9 mouse cellular contexts compared by ENCODE assay signal in genomic region chr7:112012102-112012501, GRCm38 (mm10). TPM values are rescaled to one million over a fixed set of nuclear protein-coding genes. Genes with fewer than 3 reads are reported as not detected.
DNase-seq lines count a peak whose midpoint lies in the region; ATAC-seq lines count a peak whose summit lies in the region.
"Had no signal": no experiment of that assay in that cellular context is flagged by ENCODE, and none has a peak within 500 bp of the region (broad histone marks: within the 10 kb centered on the region; RNA-seq: fewer than 3 reads in every experiment).

No protein-coding gene starts in this region.

- H3K4me2 ChIP-seq in kidney, embryonic 14.5 days (replicated peaks; ENCODE audit: low read depth, low read length): no peak overlapping the region
- H3K4me2 ChIP-seq in lung, embryonic 16.5 days (ENCODE audit: low read depth, low read length): no peak overlapping the region
- H3K4me2 ChIP-seq in liver, embryonic 11.5 days: no peak overlapping the region
- H3K4me2 ChIP-seq: neural tube, embryonic 13.5 days had no signal

- no peaks in the 10 kb centered on the region for H3K36me3 ChIP-seq in kidney, embryonic 14.5 days (ENCODE audit: control insufficient read depth, insufficient read depth, low read length)
- no peaks in the 10 kb centered on the region for H3K36me3 ChIP-seq in lung, embryonic 16.5 days (ENCODE audit: control insufficient read depth, insufficient read depth, low read length)
- no peaks in the 10 kb centered on the region for H3K36me3 ChIP-seq in liver, embryonic 11.5 days (ENCODE audit: control insufficient read depth, insufficient read depth, low read length)
- H3K36me3 ChIP-seq: neural tube, embryonic 13.5 days had no signal

- no peak overlapping the region for H3K27ac ChIP-seq in kidney, embryonic 14.5 days (ENCODE audit: low read depth, low read length)
- H3K27ac ChIP-seq in lung, embryonic 16.5 days (ENCODE audit: low read length): peak overlapping the region; percentile 86
- H3K27ac ChIP-seq in liver, embryonic 11.5 days (ENCODE audit: low read depth, low read length): no peak overlapping the region
- H3K27ac ChIP-seq: neural tube, embryonic 13.5 days had no signal

- peak; percentile 60 for DNase-seq in kidney, postnatal 10 days
- DNase-seq in cerebellum, adult 11-12 months: peak; percentile 96
- peak; percentile 51 to 55 for DNase-seq in heart, adult 9 months (ENCODE audit: low spot score in 2 of 2)
- DNase-seq in liver, embryonic 11.5 days (ENCODE audit: low spot score): no peak
- DNase-seq in MN1 (ENCODE audit: low spot score): no peak
- no peak for DNase-seq in kidney, adult 11 months

- H3K4me1 ChIP-seq in kidney, embryonic 14.5 days (ENCODE audit: control insufficient read depth, insufficient read depth, low read length): no peaks in the 10 kb centered on the region
- H3K4me1 ChIP-seq in lung, embryonic 16.5 days (replicated peaks; ENCODE audit: control insufficient read depth, insufficient read depth, low read length): peaks cover 18% of the 10 kb centered on the region
- no peaks in the 10 kb centered on the region for H3K4me1 ChIP-seq in liver, embryonic 11.5 days (replicated peaks; ENCODE audit: control insufficient read depth, insufficient read depth, low read length)
- H3K4me1 ChIP-seq: neural tube, embryonic 13.5 days had no signal

- WGBS in kidney, embryonic 14.5 days: 38% methylated on average over 5 of the region's 5 CpGs
- 12% methylated on average over 5 of the region's 5 CpGs for WGBS in lung, embryonic 16.5 days
- 55% methylated on average over 5 of the region's 5 CpGs for WGBS in liver, embryonic 11.5 days

- H3K27me3 ChIP-seq in kidney, embryonic 14.5 days (ENCODE audit: control insufficient read depth, insufficient read depth, low read length): no peaks in the 10 kb centered on the region
- no peaks in the 10 kb centered on the region for H3K27me3 ChIP-seq in lung, embryonic 16.5 days (ENCODE audit: control insufficient read depth, insufficient read depth, low read depth, low read length)
- no peaks in the 10 kb centered on the region for H3K27me3 ChIP-seq in liver, embryonic 11.5 days (replicated peaks; ENCODE audit: control insufficient read depth, insufficient read depth, low read length)
- H3K27me3 ChIP-seq: neural tube, embryonic 13.5 days had no signal

- H3K9me3 ChIP-seq in kidney, embryonic 14.5 days (ENCODE audit: control insufficient read depth, low read length): no peaks in the 10 kb centered on the region
- H3K9me3 ChIP-seq in lung, embryonic 16.5 days (ENCODE audit: control insufficient read depth, low read length): no peaks in the 10 kb centered on the region
- H3K9me3 ChIP-seq in liver, embryonic 11.5 days (ENCODE audit: control insufficient read depth, low read length): no peaks in the 10 kb centered on the region
- H3K9me3 ChIP-seq: neural tube, embryonic 13.5 days had no signal

- no peak overlapping the region for H3K4me3 ChIP-seq in kidney, embryonic 14.5 days (ENCODE audit: low read length)
- H3K4me3 ChIP-seq in lung, embryonic 16.5 days (ENCODE audit: low read length): no peak overlapping the region
- no peak overlapping the region for H3K4me3 ChIP-seq in liver, embryonic 11.5 days (ENCODE audit: low read depth, low read length)
- H3K4me3 ChIP-seq: neural tube, embryonic 13.5 days had no signal

- no peak for ATAC-seq in kidney, embryonic 14.5 days (ENCODE audit: low FRiP score, low TSS enrichment)
- peak; percentile 85 for ATAC-seq in lung, embryonic 16.5 days (ENCODE audit: low read depth)
- ATAC-seq in liver, embryonic 11.5 days (replicated peaks; ENCODE audit: low FRiP score): no peak

- H3K9ac ChIP-seq in kidney, embryonic 14.5 days (ENCODE audit: low read depth, low read length): no peak overlapping the region
- no peak overlapping the region for H3K9ac ChIP-seq in lung, embryonic 16.5 days (ENCODE audit: low read length)
- H3K9ac ChIP-seq in liver, embryonic 11.5 days (ENCODE audit: low read depth, low read length): no peak overlapping the region
- H3K9ac ChIP-seq: neural tube, embryonic 13.5 days had no signal

RNA-seq across cellular contexts. Expression of gene Usp47, which starts 11.2 kb away (rescaled TPM):
- polyA plus RNA-seq in kidney, embryonic 14.5 days (2014; fragmentation: Nextera tagmentation; extraction: Ambion mirVana): 31.9 and 80.9 TPM in 2 replicates
- 64.6 and 71.5 TPM in 2 replicates for polyA plus RNA-seq in lung, embryonic 16.5 days (2015; fragmentation: Nextera tagmentation; extraction: Ambion mirVana)
- 55.3 and 62.7 TPM in 2 replicates for polyA plus RNA-seq in liver, embryonic 11.5 days (2014; fragmentation: Nextera tagmentation; extraction: Ambion mirVana)

Comparison
In these comparisons a context has a peak if more than half of its experiments do, and no peak if none do; other contexts are left out.
1. DNase-seq: peak in kidney, postnatal 10 days (single experiment), cerebellum, adult 11-12 months (single experiment) and heart, adult 9 months (2 of 2); none in liver, embryonic 11.5 days (single experiment), MN1 (single experiment) and kidney, adult 11 months (single experiment).